Mouse (Mus musculus) limb, embryonic 14.5 days (tissue): ENCODE results near the gene Otud6a. TPM values are rescaled to one million over a fixed set of nuclear protein-coding genes. Genes with fewer than 3 reads are reported as not detected.
A peak's percentile ranks its signal among the peaks of the same experiment; 100 is the strongest.

Experiments used
- ATAC-seq: fragments of 200-750 bp; cut with Nextera tagmentation; 2 replicates; pipeline ENCODE4 v1.8.0; 2017; ENCODE audit warnings: low read depth, moderate number of reproducible peaks, moderate TSS enrichment; ENCODE audit not compliant: low FRiP score
- DNase-seq: peaks from one replicate; pipeline ENCODE4 v3.0.0-alpha.2; 2015; ENCODE audit warnings: low spot score
- H3K27ac ChIP-seq: fragments of 300-500 bp; sonication (generic); replicated peaks from 2 replicates; pipeline ENCODE4 v1.5.1; 2014; ENCODE audit warnings: low read depth, mild to moderate bottlenecking, low read length, moderate library complexity, mixed read lengths
- H3K27me3 ChIP-seq: fragments of 300-500 bp; sonication (generic); 2 replicates; pipeline ENCODE4 v1.6.1; 2014; ENCODE audit warnings: low read length, mixed read lengths; ENCODE audit not compliant: control insufficient read depth, insufficient read depth
- H3K36me3 ChIP-seq: fragments of 300-500 bp; sonication (generic); 2 replicates; pipeline ENCODE4 v1.6.1; 2014; ENCODE audit warnings: mild to moderate bottlenecking, low read length, moderate library complexity, mixed read lengths; ENCODE audit not compliant: control insufficient read depth, insufficient read depth
- H3K4me1 ChIP-seq: fragments of 300-500 bp; sonication (generic); 2 replicates; pipeline ENCODE4 v1.6.1; 2014; ENCODE audit warnings: antibody characterized with exemption, low read length, mixed read lengths; ENCODE audit not compliant: control insufficient read depth, insufficient read depth
- H3K4me2 ChIP-seq: fragments of 300-500 bp; sonication (generic); replicated peaks from 2 replicates; pipeline ENCODE4 v1.6.1; 2014; ENCODE audit warnings: low read depth, mild to moderate bottlenecking, low read length, moderate library complexity; ENCODE audit not compliant: severe bottlenecking
- H3K4me3 ChIP-seq: fragments of 300-500 bp; sonication (generic); replicated peaks from 2 replicates; pipeline ENCODE4 v1.5.1; 2014; ENCODE audit warnings: low read length
- H3K9ac ChIP-seq: fragments of 300-500 bp; sonication (generic); 2 replicates; pipeline ENCODE4 v1.6.1; 2014; ENCODE audit warnings: mild to moderate bottlenecking, low read depth, low read length, moderate library complexity; ENCODE audit not compliant: severe bottlenecking
- H3K9me3 ChIP-seq: fragments of 300-500 bp; sonication (generic); 2 replicates; pipeline ENCODE4 v1.6.1; 2016; ENCODE audit warnings: low read length; ENCODE audit not compliant: control insufficient read depth
- POLR2A ChIP-seq: fragments of 200-500 bp; IDR thresholded peaks from 2 replicates; pipeline ENCODE4 v1.8.0; 2012; ENCODE audit warnings: inconsistent platforms, mild to moderate bottlenecking, moderate library complexity, borderline replicate concordance; ENCODE audit not compliant: insufficient read depth, insufficient read length; ENCODE audit errors: extremely low read depth
- WGBS: fragments of 180-500 bp; shearing (Covaris S2); extraction: QIAGEN DNeasy Blood & Tissue Kit; methylation state at CpG from one replicate; pipeline ENCODE4 v1.1.7; 2014; 5-methylcytosine and 5-hydroxymethylcytosine counted together
- polyA plus RNA-seq, 2 experiments: library from polyadenylated mRNA; depleted of rRNA in 1 of 2; stranded (reverse) in 1 of 2; unstranded in 1 of 2; fragments of >200 nt; fragmentation: Nextera tagmentation in 1 of 2; extraction: Ambion mirVana in 1 of 2; gene quantifications; 2 replicates each; pipeline versions ENCODE4 v1.2.1 to v1.2.3; 2012 to 2014

Gene Otud6a
- polyA plus RNA-seq (2012; rRNA removed) (not detected in 2 replicates), polyA plus RNA-seq (2014; fragmentation: Nextera tagmentation; extraction: Ambion mirVana) (not detected in 2 replicates)

GRCm38 (mm10) chrX:100428693-100429092, at the start of gene Otud6a:
Gene Otud6a (plus strand): TSS chrX:100429013.
- no peak for DNase-seq
- H3K36me3 ChIP-seq: no peaks in the 10 kb centered on the region
- H3K27ac ChIP-seq: no peak within 1 kb of the TSS
- H3K4me3 ChIP-seq: no peak within 1 kb of the TSS
- no peaks in the 10 kb centered on the region for H3K4me1 ChIP-seq
- H3K9me3 ChIP-seq: no peaks in the 10 kb centered on the region
- no peak within 1 kb of the TSS for H3K9ac ChIP-seq
- no peak within 1 kb of the TSS for H3K4me2 ChIP-seq
- no peak for ATAC-seq
- TF ChIP-seq POLR2A: no peak
- WGBS: 90% methylated on average over 20 of the region's 21 CpGs
- no peaks in the 10 kb centered on the region for H3K27me3 ChIP-seq

- no peak for DNase-seq
- H3K27ac ChIP-seq: no peak overlapping the region
- ATAC-seq: no peak
- no peak overlapping the region for H3K4me2 ChIP-seq
- H3K9ac ChIP-seq: no peak overlapping the region
- no peaks in the 10 kb centered on the region for H3K36me3 ChIP-seq
- H3K9me3 ChIP-seq: no peaks in the 10 kb centered on the region
- no peak overlapping the region for H3K4me3 ChIP-seq
- no peaks in the 10 kb centered on the region for H3K27me3 ChIP-seq
- TF ChIP-seq POLR2A: no peak
- WGBS: 84% methylated on average over 1 of the region's 1 CpGs
- no peaks in the 10 kb centered on the region for H3K4me1 ChIP-seq
These were observed 38.9 kb upstream of the Otud6a start for GRCm38 (mm10) chrX:100389887-100390286.

DNA sequence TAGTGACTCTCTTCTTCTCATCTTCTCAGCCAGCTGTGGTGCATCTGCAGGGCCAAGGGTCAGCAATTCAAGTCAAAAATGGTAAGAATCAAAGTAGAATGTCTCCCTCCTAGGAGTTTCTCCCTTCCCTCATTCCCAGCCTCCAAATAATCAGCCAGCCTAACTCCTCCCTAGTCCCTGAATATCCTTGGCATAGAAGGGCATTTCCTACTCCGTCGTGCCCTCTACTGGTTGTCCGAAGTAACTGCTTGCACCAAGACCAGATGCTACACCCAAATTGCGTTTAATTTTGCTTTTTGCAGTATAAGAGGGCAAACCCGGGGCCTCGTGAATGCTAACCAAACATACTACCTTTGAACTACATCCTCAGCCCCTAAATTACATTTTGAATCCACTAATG, 36.5 kb upstream of the Otud6a start:
- Histone ChIP-seq H3K36me3 (no peaks in the 10 kb centered on the region), H3K9me3 (no peaks in the 10 kb centered on the region), H3K27ac (no peak overlapping the region), H3K9ac (no peak overlapping the region), H3K4me3 (no peak overlapping the region), H3K4me1 (no peaks in the 10 kb centered on the region), H3K4me2 (no peak overlapping the region), H3K27me3 (no peaks in the 10 kb centered on the region)
- ATAC-seq (no peak), DNase-seq (peak; percentile 27)
- 33% methylated on average over 6 of the region's 6 CpGs for WGBS
- no peak for TF ChIP-seq POLR2A

- Histone ChIP-seq H3K4me2 (no peak overlapping the region), H3K4me1 (no peaks in the 10 kb centered on the region), H3K36me3 (no peaks in the 10 kb centered on the region), H3K27me3 (no peaks in the 10 kb centered on the region), H3K9me3 (no peaks in the 10 kb centered on the region), H3K4me3 (no peak overlapping the region), H3K27ac (no peak overlapping the region), H3K9ac (no peak overlapping the region)
- no peak for DNase-seq
- 55% methylated on average over 7 of the region's 7 CpGs for WGBS
- no peak for TF ChIP-seq POLR2A
- ATAC-seq: no peak
These were observed 34.5 kb upstream of the Otud6a start for GRCm38 (mm10) chrX:100394223-100394861.

- Histone ChIP-seq H3K4me3 (no peak overlapping the region), H3K27ac (no peak overlapping the region), H3K4me2 (no peak overlapping the region), H3K27me3 (no peaks in the 10 kb centered on the region), H3K4me1 (no peaks in the 10 kb centered on the region), H3K36me3 (no peaks in the 10 kb centered on the region), H3K9me3 (no peaks in the 10 kb centered on the region), H3K9ac (no peak overlapping the region)
- TF ChIP-seq POLR2A: no peak
- 85% methylated on average over 8 of the region's 8 CpGs for WGBS
- DNase-seq (no peak), ATAC-seq (no peak)
These were observed 33.8 kb upstream of the Otud6a start for GRCm38 (mm10) chrX:100395026-100395425.
